Mouse (Mus musculus) E14TG2a.4 (cell line): ENCODE measurements around the gene Bhlhe40.

ENCODE experiments used
- CTCF ChIP-seq: conservative IDR thresholded peaks from 2 replicates; pipeline ENCODE4 v1.5.1; 2014; ENCODE audit warnings: low read length
- NANOG ChIP-seq: IDR thresholded peaks from 2 replicates; pipeline ENCODE4 v1.6.1; 2014; ENCODE audit warnings: borderline replicate concordance, low read length, mixed read lengths

DNA sequence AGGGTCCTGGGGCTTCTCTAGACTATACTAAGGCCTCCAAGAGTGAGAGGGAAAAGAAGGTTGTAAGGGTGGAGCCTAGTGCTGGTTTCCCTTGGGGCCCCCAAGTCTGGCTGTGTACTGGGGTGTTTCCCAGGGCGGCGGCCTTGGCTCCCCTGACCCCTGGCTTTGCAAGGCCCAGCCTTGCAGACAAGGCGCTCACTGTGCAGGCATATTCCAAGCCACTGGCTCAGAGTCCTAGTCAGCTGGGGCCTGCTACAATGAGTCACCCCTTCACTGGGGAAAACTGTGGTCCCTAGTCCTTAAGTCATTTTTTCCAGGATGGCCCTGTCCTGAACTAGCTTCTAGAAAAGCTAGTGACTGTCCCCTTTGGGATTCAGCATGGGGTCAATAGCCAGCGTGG, 17.3 kb downstream of the Bhlhe40 start:
- TF ChIP-seq CTCF (no peak), NANOG (no peak)
